Mouse (Mus musculus) embryo, embryonic 11.5 days (tissue): ENCODE results near the gene Lce1d.
"Not testable (repeated sequence)": the region's sequence is repeated elsewhere in the genome, so short reads cannot be mapped to it uniquely, and the experiment has no call there.

Experiments
- DNase-seq: peaks from one replicate; pipeline ENCODE4 v3.0.0-alpha.2; 2012; ENCODE audit warnings: low read depth, low spot score

The Lce1d gene

DNA sequence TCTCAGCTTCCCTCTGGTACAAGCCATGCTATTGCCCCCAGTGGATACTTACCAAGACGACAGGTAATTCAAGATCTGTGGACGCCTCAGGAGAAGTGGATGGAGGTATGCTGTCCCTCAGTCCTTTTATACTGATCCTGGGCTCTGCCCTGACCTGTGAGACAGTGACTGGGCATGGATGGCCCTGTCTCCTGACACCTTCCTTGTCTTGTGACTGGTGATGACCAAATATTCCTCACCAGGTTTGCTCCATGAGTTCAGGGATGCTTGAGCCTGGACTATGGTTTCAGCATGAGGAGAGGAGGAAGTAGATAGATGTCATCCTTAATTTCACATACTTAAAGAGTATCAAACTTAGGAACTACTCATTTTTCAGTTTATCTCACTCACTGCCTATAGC, at the start of gene Lce1d:
Gene Lce1d (minus strand): TSS at position 101 of the 400 bp plus-strand sequence.
- DNase-seq: no peak

DNA sequence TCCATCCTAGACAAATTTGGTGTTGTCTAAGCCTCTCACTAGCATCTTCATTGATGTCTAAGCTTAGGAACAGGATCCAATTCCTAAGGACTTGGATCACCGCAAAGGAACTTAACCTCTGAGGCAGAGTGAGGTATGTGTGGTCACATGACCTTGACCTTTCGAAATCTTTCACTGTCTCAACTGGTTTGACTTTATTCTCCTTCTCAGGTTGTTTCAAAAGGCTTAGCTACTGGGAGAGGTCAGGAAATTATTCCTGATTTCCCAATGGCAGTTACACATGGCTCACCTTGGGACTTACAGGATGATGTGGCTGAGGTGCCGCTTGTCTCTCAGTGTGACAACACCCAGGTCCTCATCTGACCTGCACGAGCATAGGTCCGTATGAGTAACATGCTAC, 35.6 kb upstream of the Lce1d start:
- no peak for DNase-seq

DNA sequence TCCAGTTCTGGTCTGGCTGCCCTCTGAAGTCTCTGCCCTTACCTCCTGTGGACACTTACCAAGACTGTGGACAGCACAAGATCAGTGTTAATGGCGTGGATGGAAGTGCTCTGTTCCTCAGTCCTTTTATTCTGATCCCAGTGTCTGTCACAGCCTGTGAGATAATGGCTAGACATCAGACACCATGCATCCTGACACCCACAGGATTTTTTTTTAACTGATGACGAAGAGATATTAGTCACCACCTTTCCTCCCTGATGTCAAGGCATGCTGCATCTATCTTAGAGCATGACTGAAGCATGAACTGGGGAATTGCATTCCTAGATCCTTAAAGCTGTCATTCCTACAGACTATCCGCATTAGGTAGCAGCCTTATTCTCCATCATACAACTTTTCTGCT, 33.2 kb upstream of the Lce1d start, which contains the start of gene Lce1f:
Gene Lce1f (minus strand): TSS at position 101 of the 400 bp plus-strand sequence.
- DNase-seq: no peak

DNA sequence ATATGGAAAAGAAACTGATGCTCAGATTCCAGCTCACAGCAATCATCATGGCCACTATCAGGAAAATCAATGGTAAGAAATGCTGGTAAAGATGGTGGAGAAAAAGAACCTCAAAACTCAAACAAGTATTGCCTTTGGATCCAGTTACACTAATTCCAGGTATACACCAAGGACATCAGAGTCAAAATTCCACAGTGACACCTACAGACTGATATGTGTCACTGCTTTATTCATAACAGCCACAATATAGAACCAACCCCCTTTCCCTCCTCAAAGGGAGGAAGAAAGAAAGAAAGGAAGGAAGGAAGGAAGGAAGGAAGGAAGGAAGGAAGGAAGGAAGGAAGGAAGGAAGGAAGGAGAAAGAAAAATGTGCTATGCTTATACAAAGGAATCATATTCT, 28.1 kb upstream of the Lce1d start:
- DNase-seq: no peak

DNA sequence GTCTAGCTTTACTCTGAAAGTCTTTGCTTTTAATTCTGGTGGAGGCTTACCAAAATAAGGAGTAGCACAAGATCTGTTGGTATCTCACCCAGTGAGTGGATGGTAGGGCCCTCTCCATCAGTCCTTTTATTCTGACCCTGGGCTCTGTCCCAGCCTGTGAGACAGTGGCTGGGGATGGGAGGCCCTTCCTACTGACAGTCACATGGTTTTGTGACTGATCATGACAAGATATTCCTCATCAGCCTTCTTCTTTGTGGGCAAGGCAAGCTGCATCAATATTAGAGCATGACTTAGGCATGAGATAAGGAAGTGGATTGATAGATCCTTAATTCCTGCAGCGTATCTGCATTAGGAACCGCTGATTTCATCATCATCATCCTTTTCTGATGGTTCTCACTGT, 22.0 kb upstream of the Lce1d start, which contains the start of gene Lce1e:
Gene Lce1e (minus strand): TSS at position 101 of the 400 bp plus-strand sequence.
- no peak for DNase-seq

DNA sequence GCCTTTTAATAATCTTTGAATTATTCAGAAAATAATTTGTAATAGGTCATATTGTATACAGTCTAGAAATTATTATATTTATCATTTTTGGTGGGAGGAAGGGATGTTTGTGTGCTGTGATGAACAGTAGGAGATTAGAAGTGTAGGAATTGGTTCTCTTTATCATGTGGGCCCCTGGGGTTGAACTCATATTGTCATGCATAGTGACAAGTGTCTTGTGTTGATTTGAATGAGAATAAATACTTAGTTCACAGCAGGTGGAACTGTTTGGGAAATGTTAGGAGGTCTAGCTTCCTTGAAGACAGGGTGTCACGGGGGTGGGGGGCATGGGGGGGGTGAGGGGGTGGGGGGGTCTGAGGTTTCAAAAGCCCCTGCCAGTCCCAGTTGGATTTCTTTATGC, 7.6 kb upstream of the Lce1d start:
- no peak for DNase-seq

DNA sequence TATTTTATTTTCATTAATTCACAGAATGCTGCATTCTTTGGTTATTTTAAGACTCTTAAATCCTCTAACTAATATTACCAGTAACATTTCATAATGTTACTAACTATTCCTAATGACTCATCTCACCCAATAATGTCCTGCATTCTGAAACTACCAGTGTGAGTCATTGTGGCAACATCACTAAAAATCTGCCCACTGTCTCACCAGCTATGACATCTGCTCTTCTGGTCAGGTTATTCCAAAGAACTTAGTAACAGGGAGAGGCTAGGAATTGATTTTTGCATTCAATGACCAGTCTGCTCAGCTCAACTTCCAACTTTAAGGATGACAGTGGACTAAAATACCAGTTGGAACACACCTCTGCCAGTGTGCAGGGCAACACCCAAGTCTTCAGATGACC, 4.7 kb upstream of the Lce1d start:
- no peak for DNase-seq

DNA sequence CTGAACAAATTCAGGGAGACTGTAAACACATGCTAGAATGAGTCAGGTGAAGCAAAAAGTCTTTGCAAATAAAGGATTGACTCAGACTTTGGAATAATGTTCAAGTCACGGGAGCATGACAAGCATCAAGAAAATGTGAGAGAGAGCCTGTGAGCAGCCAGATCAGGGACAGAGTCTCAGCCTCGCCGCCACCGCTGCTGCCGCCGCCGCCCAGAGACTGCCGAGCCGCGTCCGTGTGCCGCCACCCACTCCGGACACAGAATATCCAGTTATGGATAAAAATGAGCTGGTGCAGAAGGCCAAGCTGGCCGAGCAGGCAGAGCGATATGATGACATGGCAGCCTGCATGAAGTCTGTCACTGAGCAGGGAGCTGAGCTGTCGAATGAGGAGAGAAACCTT, 2.1 kb upstream of the Lce1d start:
- DNase-seq: not testable (repeated sequence)

DNA sequence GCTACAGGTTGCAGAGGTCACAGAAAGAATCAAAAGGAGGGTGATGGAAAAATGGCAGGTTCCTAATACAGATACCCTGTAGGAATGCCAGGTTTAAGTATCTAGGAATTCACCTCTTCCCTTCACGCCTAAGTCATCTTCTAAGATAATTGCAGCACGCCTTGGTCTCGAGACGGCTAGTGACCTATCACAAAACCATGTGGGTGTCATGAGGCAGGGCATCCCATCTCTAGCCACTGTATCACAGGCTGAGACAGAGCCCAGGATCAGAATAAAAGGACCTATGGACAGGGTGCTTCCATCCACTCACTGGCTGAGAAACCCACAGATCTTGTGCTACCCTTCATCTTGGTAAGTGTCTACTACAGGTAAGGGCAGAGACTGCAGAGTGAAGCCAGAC, 8.1 kb downstream of the Lce1d start, which contains the start of gene Lce1c:
Gene Lce1c (plus strand): TSS at position 301 of the 400 bp plus-strand sequence.
- DNase-seq: no peak

DNA sequence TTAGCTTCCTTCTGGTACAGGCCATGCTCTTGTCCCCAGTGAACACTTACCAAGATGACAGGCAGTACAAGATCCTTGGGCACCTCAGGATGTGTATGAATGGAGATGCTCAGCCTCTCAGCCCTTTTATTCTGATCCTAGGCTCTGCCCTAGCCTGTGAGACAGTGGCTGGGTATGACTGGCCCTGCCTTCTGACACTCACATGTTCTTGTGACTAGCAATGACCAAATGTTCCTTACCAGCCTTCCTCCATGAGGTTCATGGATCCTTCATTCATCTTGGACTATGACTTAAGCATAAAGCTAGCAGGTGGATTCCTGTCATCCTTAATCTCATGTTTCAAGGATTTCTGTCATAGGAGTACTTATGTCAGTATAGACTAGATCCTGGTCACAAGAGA, 16.8 kb downstream of the Lce1d start, which contains the start of gene Lce1a2:
Gene Lce1a2 (minus strand): TSS at position 101 of the 400 bp plus-strand sequence.
- DNase-seq: no peak

DNA sequence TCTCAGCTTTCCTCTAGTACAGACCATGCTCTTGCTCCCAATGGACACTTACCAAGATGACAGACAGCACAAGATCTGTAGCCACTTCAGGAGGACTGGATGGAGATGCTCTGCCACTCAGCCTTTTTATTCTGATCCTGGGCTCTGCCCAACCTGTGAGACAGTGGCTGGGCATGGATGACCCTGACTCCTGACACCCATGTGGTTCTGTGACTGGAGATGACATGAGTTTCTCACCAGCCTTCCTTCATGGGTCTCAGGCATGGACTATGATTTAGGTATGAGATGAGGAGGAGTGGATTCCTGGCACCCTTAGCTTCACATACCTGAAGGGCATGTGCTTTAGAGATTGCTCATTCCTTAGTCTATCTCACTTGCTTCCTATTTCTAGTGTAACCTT, 30.2 kb downstream of the Lce1d start, which contains the start of gene Lce1b:
Gene Lce1b (minus strand): TSS at position 101 of the 400 bp plus-strand sequence.
- no peak for DNase-seq

DNA sequence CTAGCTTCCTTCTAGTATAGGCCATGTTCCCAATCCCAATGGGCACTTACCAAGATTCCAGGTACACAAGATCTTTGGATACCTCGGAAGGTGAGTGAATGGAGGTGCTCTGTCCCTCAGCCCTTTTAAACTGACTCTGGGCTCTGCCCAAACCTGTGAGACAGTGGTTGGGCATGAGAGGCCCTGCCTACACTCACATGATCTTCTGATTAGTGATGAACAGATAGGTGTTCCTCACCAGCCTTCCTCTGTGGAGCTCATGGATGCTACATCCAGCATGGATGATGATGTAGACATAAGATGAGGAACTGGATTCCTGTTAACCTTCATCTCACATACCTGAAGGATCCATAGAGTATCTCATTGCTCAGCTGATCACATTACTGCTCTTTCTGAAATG, 38.8 kb downstream of the Lce1d start, which contains the start of gene Lce1a1:
Gene Lce1a1 (minus strand): TSS at position 101 of the 400 bp plus-strand sequence.
- no peak for DNase-seq

DNA sequence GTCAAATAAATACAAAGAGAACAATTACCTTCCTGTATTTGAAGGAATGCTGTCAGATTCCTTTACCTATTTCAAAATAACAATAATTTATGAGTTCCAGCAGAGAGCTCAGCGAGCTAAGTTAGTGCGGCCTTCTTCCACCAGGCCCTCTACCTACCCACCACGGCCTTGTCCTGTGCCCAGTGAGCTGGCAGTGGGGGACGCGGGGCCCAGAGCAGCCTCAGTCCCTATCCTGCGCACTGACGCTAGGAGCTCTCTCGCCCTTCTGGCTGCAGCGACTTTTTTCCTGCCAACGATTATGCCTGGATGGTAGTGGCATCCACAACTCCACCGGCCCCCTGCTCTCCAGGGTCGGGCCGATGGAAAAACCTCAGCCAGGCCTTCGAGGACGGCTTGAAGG, 47.2 kb downstream of the Lce1d start:
- no peak for DNase-seq

DNA sequence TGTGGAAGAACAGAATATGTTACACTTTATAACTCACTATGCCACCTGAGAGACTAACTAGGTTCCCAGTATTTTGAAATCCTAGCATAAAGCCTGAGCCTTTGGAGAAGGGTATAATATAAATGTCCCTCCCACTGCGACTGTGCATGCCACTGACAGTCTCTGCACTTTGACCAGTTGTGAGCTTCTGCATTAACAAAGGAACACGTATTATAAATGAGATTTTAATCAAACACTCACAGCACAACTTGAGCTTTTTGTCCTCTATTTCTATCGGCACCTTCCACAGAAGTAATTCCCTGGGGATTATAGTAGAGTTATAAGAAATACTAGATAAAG, 48.4 kb downstream of the Lce1d start:
- no peak for DNase-seq

DNA sequence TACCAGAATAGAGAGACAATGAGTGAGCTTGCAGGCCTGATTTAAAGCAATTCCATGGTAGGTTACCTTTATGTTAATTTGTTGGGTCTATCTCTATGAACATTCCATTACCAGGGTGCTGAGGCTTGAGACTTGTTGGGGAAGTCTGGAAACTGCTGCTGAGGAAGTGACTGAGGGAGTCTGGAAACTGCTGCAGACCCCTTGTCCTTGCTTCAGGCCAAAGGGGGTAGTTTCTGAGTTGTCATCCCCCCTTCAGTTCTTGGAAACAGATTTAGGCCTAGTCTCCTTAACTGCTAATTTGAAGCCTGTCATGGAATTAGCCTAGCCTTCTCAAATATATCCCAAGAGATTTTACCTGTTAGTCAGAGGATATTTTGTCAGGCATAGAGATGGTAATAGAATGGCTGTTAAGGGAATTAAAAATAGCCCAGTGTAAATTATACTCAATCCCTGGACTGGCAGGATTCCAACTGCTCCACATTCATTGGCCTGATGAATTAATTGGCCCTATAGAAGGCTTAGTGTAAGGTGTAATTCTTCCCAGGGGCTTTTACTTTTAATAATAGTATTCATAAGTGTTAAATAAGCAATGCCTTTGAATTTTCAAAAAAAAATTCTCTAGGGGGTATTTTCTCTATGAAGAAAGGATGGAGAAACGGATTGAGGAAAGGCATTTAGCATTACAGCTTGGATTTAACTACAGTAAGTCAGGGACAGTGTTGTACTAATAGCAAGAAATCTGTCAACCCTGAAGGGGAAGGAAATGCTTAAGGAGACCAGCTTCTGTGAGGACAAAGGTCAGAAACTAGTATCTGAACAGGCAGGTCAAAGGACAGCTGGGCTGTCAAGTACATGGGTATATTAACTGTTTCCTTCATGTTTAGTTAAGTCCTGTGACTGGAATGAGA, 49.0 kb downstream of the Lce1d start:
- DNase-seq: no peak
